ENCODE assay signal across 26 mouse cellular contexts in the genomic region with DNA sequence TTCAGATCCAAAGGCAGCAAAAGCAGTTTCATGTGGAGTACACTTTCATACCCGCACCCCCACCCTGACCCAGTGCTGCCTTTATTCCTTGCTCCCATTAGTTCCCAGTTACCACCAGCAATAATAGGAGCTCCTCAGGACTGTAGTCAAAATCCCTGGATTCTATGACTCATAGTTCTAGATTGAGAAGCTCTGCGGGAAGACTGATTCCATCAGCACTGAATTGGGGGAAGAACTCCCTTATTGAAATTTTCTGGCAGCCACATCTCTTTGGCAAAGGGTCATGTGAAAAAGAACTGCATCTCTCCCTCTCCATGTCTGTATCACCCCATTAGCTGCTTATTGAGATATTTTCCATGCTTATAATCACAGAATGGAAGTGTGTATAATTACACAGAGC.
"Had no signal": no experiment of that assay in that cellular context is flagged by ENCODE, and none has a peak within 500 bp of the region (broad histone marks: within the 10 kb centered on the region; RNA-seq: fewer than 3 reads in every experiment).

No protein-coding gene starts in this region.

- H3K27ac ChIP-seq: heart, adult 2 months; heart, embryonic 13.5 days; heart, embryonic 15.5 days; hindbrain, embryonic 14.5 days; kidney, embryonic 15.5 days; kidney, postnatal 0 days; limb, embryonic 13.5 days; limb, embryonic 15.5 days; liver, embryonic 12.5 days; liver, embryonic 14.5 days had no signal

- ATAC-seq: hindbrain, embryonic 16.5 days; intestine, embryonic 16.5 days; liver, embryonic 12.5 days had no signal

- H3K36me3 ChIP-seq: heart, embryonic 13.5 days; heart, embryonic 15.5 days; kidney, embryonic 15.5 days; limb, embryonic 13.5 days; limb, embryonic 15.5 days; liver, embryonic 12.5 days had no signal

- H3K9ac ChIP-seq: heart, embryonic 13.5 days; heart, embryonic 15.5 days; hindbrain, embryonic 14.5 days; kidney, embryonic 15.5 days; limb, embryonic 13.5 days; limb, embryonic 15.5 days; liver, embryonic 12.5 days; liver, embryonic 14.5 days had no signal

- H3K27me3 ChIP-seq: heart, embryonic 13.5 days; heart, embryonic 15.5 days; kidney, embryonic 15.5 days; limb, embryonic 13.5 days; limb, embryonic 15.5 days; liver, embryonic 12.5 days had no signal

- H3K4me2 ChIP-seq: heart, embryonic 11.5 days; heart, embryonic 13.5 days; heart, embryonic 15.5 days; hindbrain, embryonic 14.5 days; kidney, embryonic 15.5 days; limb, embryonic 13.5 days; limb, embryonic 15.5 days; liver, embryonic 12.5 days had no signal

- H3K4me3 ChIP-seq: heart, adult 2 months; heart, embryonic 13.5 days; heart, embryonic 15.5 days; kidney, embryonic 15.5 days; limb, embryonic 13.5 days; limb, embryonic 15.5 days; liver, embryonic 12.5 days had no signal

- H3K9me3 ChIP-seq: heart, embryonic 13.5 days; heart, embryonic 15.5 days; kidney, embryonic 15.5 days; limb, embryonic 13.5 days; limb, embryonic 15.5 days; liver, embryonic 12.5 days had no signal

- H3K4me1 ChIP-seq: heart, embryonic 13.5 days; heart, embryonic 15.5 days; kidney, embryonic 15.5 days; limb, embryonic 15.5 days; liver, embryonic 12.5 days had no signal

- DNase-seq: gastrocnemius, postnatal 14 days; gastrocnemius, postnatal 36 days; heart, adult 11 months; heart, adult 2 months; heart, postnatal 14 days; heart, postnatal 36 days; kidney, adult 11 months; kidney, adult 2 months; kidney, adult 9 months; kidney, postnatal 14 days; kidney, postnatal 36 days; layer of hippocampus, adult 9-11 months; layer of hippocampus, postnatal 36 days; left cerebral cortex, postnatal 4 days had no signal
